Mouse (Mus musculus) frontal cortex, adult 2 months (tissue): Measurements from ENCODE around the gene Cldn15. TPM values are rescaled to one million over a fixed set of nuclear protein-coding genes. Genes with fewer than 3 reads are reported as not detected.

ENCODE experiments used
- polyA plus RNA-seq: library from polyadenylated mRNA; depleted of rRNA; stranded (reverse); fragments of >200 nt; gene quantifications from 2 replicates; pipeline ENCODE4 v1.2.3, GENCODE M21; 2012; rRNA removed

The Cldn15 gene
- polyA plus RNA-seq, 1 experiment: 0.12 TPM

Other genes with a start within 250 kb of the Cldn15 start
- gene Col26a1, start 83.4 kb upstream of the Cldn15 start, polyA plus RNA-seq: 11.3 and 11.6 TPM in 2 replicates
- 77.4 and 82.5 TPM in 2 replicates for gene Ift22, start 58.5 kb upstream of the Cldn15 start, polyA plus RNA-seq
- gene Fis1, start 13.3 kb upstream of the Cldn15 start, polyA plus RNA-seq: 394 and 432 TPM in 2 replicates
- gene Plod3, start 20.4 kb downstream of the Cldn15 start, polyA plus RNA-seq: 36.3 and 39.0 TPM in 2 replicates
- 88.2 and 106 TPM in 2 replicates for gene Znhit1, start 21.4 kb downstream of the Cldn15 start, polyA plus RNA-seq
- 123 and 132 TPM in 2 replicates for gene Vgf, start 59.8 kb downstream of the Cldn15 start, polyA plus RNA-seq
- gene Ap1s1, start 79.5 kb downstream of the Cldn15 start, polyA plus RNA-seq: 263 and 311 TPM in 2 replicates
- 1.9 and 2.5 TPM in 2 replicates for gene Serpine1, start 105.7 kb downstream of the Cldn15 start, polyA plus RNA-seq
- gene Trim56, start 149.6 kb downstream of the Cldn15 start, polyA plus RNA-seq: 2.0 and 2.3 TPM in 2 replicates
- 0.16 TPM in 1 of 2 replicates, not detected in the other for gene Muc3, start 182.7 kb downstream of the Cldn15 start, polyA plus RNA-seq
- 28.3 and 33.2 TPM in 2 replicates for gene Muc3a, start 245.8 kb downstream of the Cldn15 start, polyA plus RNA-seq